Comparison of ENCODE assay signal across 29 mouse cellular contexts in genomic region chr9:110351350-110351749, GRCm38 (mm10). TPM values are rescaled to one million over a fixed set of nuclear protein-coding genes. Genes with fewer than 3 reads are reported as not detected.
DNase-seq lines count a peak whose midpoint lies in the region; ATAC-seq and TF ChIP-seq lines count a peak whose summit lies in the region.
"Had no signal": no experiment of that assay in that cellular context is flagged by ENCODE, and none has a peak within 500 bp of the region (broad histone marks: within the 10 kb centered on the region; RNA-seq: fewer than 3 reads in every experiment).

No protein-coding gene starts in this region.

- WGBS in kidney, adult 2 months, result 67% methylated on average over 2 of the region's 2 CpGs
- 51% methylated on average over 2 of the region's 2 CpGs for WGBS in liver, embryonic 12.5 days (ENCODE audit: insufficient replicate concordance)
- 56% methylated on average over 2 of the region's 2 CpGs for WGBS in liver, postnatal 0 days (ENCODE audit: insufficient replicate concordance)

- no peaks in the 10 kb centered on the region for H3K27me3 ChIP-seq in kidney, adult 2 months (replicated peaks; ENCODE audit: control insufficient read depth, insufficient read depth, low read length)
- no peaks in the 10 kb centered on the region for H3K27me3 ChIP-seq in liver, embryonic 12.5 days (replicated peaks)
- no peaks in the 10 kb centered on the region for H3K27me3 ChIP-seq in liver, postnatal 0 days (ENCODE audit: insufficient read depth, low read length)
- H3K27me3 ChIP-seq: CH12.LX; embryonic facial prominence, embryonic 13.5 days; forebrain, embryonic 12.5 days; hindbrain, embryonic 13.5 days had no signal

- no peak overlapping the region for H3K4me2 ChIP-seq in liver, embryonic 12.5 days
- 0 out of 2 replicates have a peak overlapping the region, but pooled peaks have one; percentile 2 for H3K4me2 ChIP-seq in liver, postnatal 0 days (ENCODE audit: low read depth, low read length)
- H3K4me2 ChIP-seq: embryonic facial prominence, embryonic 13.5 days; forebrain, embryonic 12.5 days; heart, embryonic 11.5 days; hindbrain, embryonic 13.5 days had no signal

- H3K4me3 ChIP-seq in kidney, adult 2 months (ENCODE audit: insufficient read depth, low read depth, low read length), result no peak overlapping the region
- H3K4me3 ChIP-seq in liver, embryonic 12.5 days, result no peak overlapping the region
- H3K4me3 ChIP-seq in liver, postnatal 0 days (ENCODE audit: low read depth, low read length), result no peak overlapping the region
- H3K4me3 ChIP-seq: embryonic facial prominence, embryonic 10.5 days; embryonic facial prominence, embryonic 13.5 days; erythroblast, embryonic 14.5 days; forebrain, embryonic 12.5 days; heart, adult 2 months; hindbrain, embryonic 10.5 days; hindbrain, embryonic 13.5 days had no signal

- no peak overlapping the region for H3K9ac ChIP-seq in liver, embryonic 12.5 days
- H3K9ac ChIP-seq in liver, postnatal 0 days (replicated peaks), result no peak overlapping the region; the same call in 1 of the 2 replicates
- H3K9ac ChIP-seq: embryonic facial prominence, embryonic 13.5 days; forebrain, embryonic 12.5 days; hindbrain, embryonic 13.5 days had no signal

- TF ChIP-seq EP300 in liver, postnatal 0 days (IDR thresholded peaks at IDR 0.05; ENCODE audit: low read depth), result no peak

- intact Hi-C loops in heart, postnatal 36 days (cut with DNase I), result no loop called here

- no peak for ATAC-seq in liver, embryonic 12.5 days
- ATAC-seq in liver, postnatal 0 days, result peak; percentile 65; the same call in 1 of the 2 replicates
- ATAC-seq: forebrain, embryonic 16.5 days; hindbrain, embryonic 16.5 days had no signal

- no peak for TF ChIP-seq CTCF in kidney, adult 2 months (conservative IDR thresholded peaks at IDR 0.05; ENCODE audit: insufficient read depth, insufficient read length, low read depth, low read length)
- TF ChIP-seq CTCF in liver, postnatal 0 days (IDR thresholded peaks at IDR 0.05; ENCODE audit: low read depth), result no peak

- no peaks in the 10 kb centered on the region for H3K9me3 ChIP-seq in liver, embryonic 12.5 days (replicated peaks)
- H3K9me3 ChIP-seq in liver, postnatal 0 days (ENCODE audit: low read length), result no peaks in the 10 kb centered on the region
- H3K9me3 ChIP-seq: embryonic facial prominence, embryonic 10.5 days; embryonic facial prominence, embryonic 13.5 days; forebrain, embryonic 12.5 days; G1E; hindbrain, embryonic 10.5 days; hindbrain, embryonic 13.5 days had no signal

- no peak overlapping the region for H3K27ac ChIP-seq in kidney, adult 2 months (ENCODE audit: insufficient read depth, low read depth, low read length)
- H3K27ac ChIP-seq in liver, embryonic 12.5 days, result 0 out of 2 replicates have a peak overlapping the region, but pooled peaks have one; percentile 25
- H3K27ac ChIP-seq in liver, postnatal 0 days (ENCODE audit: low read depth), result peak overlapping the region; percentile 74
- H3K27ac ChIP-seq: embryonic facial prominence, embryonic 10.5 days; embryonic facial prominence, embryonic 13.5 days; forebrain, embryonic 12.5 days; heart, adult 2 months; hindbrain, embryonic 10.5 days; hindbrain, embryonic 13.5 days had no signal

- H3K36me3 ChIP-seq in kidney, adult 2 months (ENCODE audit: control insufficient read depth, insufficient read depth, low read length), result no peaks in the 10 kb centered on the region
- H3K36me3 ChIP-seq in liver, embryonic 12.5 days, result peaks cover 29% of the 10 kb centered on the region
- H3K36me3 ChIP-seq in liver, postnatal 0 days (replicated peaks; ENCODE audit: insufficient read depth, low read length), result peaks cover 14% of the 10 kb centered on the region

- peaks cover 7% of the 10 kb centered on the region; the same call in 1 of the 2 replicates for H3K4me1 ChIP-seq in kidney, adult 2 months (ENCODE audit: control insufficient read depth, insufficient read depth, low read length)
- peaks cover 34% of the 10 kb centered on the region for H3K4me1 ChIP-seq in liver, embryonic 12.5 days
- H3K4me1 ChIP-seq in liver, postnatal 0 days (ENCODE audit: insufficient read depth), result peaks cover 36% of the 10 kb centered on the region
- H3K4me1 ChIP-seq: forebrain, embryonic 12.5 days; hindbrain, embryonic 13.5 days had no signal

- DNase-seq in kidney, adult 2 months, result peak; percentile 22
- no peak for DNase-seq in kidney, adult 8-10 months
- DNase-seq in liver, result no peak
- no peak for DNase-seq in liver, postnatal 0 days
- DNase-seq in cerebellum, adult 11-12 months, result no peak
- no peak for DNase-seq in heart, postnatal 36 days
- DNase-seq: adrenal gland, adult 2 months; adrenal gland, postnatal 14 days; B cell, adult 2 months; cerebellum, adult 11 months; cerebellum, adult 8-10 months; cerebellum, postnatal 10 days; cerebellum, postnatal 36 days; embryo, embryonic 11 days; gastrocnemius, postnatal 10 days; gastrocnemius, postnatal 36 days; heart, adult 2 months had no signal

- TF ChIP-seq POLR2A in kidney, adult 2 months (IDR thresholded peaks at IDR 0.05; ENCODE audit: low read depth, low read length), result no peak

RNA-seq across cellular contexts. Expression of gene Scap, which starts 18.3 kb away (rescaled TPM):
- polyA plus RNA-seq in kidney, adult 2 months (2012; rRNA removed), result 44.8 and 45.5 TPM in 2 replicates
- polyA plus RNA-seq in liver, embryonic 12.5 days (2016; fragmentation: Nextera tagmentation; extraction: Ambion mirVana), result 28.6 and 28.7 TPM in 2 replicates
- 42.7 and 44.4 TPM in 2 replicates for polyA plus RNA-seq in liver, postnatal 0 days (2015; fragmentation: Nextera tagmentation; extraction: Ambion mirVana)
- total RNA-seq in heart, postnatal 36 days (2021), result 10 to 100 TPM; 29.6 to 32.0 TPM

RNA-seq across cellular contexts. Expression of gene Elp6, which starts 46.4 kb away (rescaled TPM):
- polyA plus RNA-seq in kidney, adult 2 months (2012; rRNA removed), result 8.6 and 10.7 TPM in 2 replicates
- 14.1 and 16.5 TPM in 2 replicates for polyA plus RNA-seq in liver, embryonic 12.5 days (2016; fragmentation: Nextera tagmentation; extraction: Ambion mirVana)
- polyA plus RNA-seq in liver, postnatal 0 days (2015; fragmentation: Nextera tagmentation; extraction: Ambion mirVana), result 3.2 and 3.3 TPM in 2 replicates
- total RNA-seq in heart, postnatal 36 days (2021), result 1 to 10 TPM; 2.6 to 3.2 TPM

RNA-seq across cellular contexts. Expression of gene Ptpn23, which starts 56.7 kb away (rescaled TPM):
- 26.6 and 29.2 TPM in 2 replicates for polyA plus RNA-seq in kidney, adult 2 months (2012; rRNA removed)
- 5.9 and 7.4 TPM in 2 replicates for polyA plus RNA-seq in liver, embryonic 12.5 days (2016; fragmentation: Nextera tagmentation; extraction: Ambion mirVana)
- polyA plus RNA-seq in liver, postnatal 0 days (2015; fragmentation: Nextera tagmentation; extraction: Ambion mirVana), result 3.0 and 3.3 TPM in 2 replicates
- 10 to 100 TPM; 13.9 to 14.3 TPM for total RNA-seq in heart, postnatal 36 days (2021)
